Mouse (Mus musculus) stomach, embryonic 15.5 days (tissue): ENCODE measurements around the gene Cks2. TPM values are rescaled to one million over a fixed set of nuclear protein-coding genes. Genes with fewer than 3 reads are reported as not detected.
"Not testable (repeated sequence)": the region's sequence is repeated elsewhere in the genome, so short reads cannot be mapped to it uniquely, and the experiment has no call there.

Experiments used
- ATAC-seq: fragments of 200-750 bp; cut with Nextera tagmentation; 2 replicates; pipeline ENCODE4 v1.8.0; 2017; ENCODE audit warnings: low read depth, moderate number of reproducible peaks, moderate TSS enrichment; ENCODE audit not compliant: insufficient read depth, low FRiP score
- H3K27ac ChIP-seq: fragments of 300-500 bp; sonication (generic); 2 replicates; pipeline ENCODE4 v1.5.1; 2015; ENCODE audit warnings: mild to moderate bottlenecking, inconsistent platforms
- H3K27me3 ChIP-seq: fragments of 300-500 bp; sonication (generic); replicated peaks from 2 replicates; pipeline ENCODE4 v1.6.1; 2015; ENCODE audit warnings: inconsistent platforms
- H3K36me3 ChIP-seq: fragments of 300-500 bp; sonication (generic); 2 replicates; pipeline ENCODE4 v1.6.1; 2015; ENCODE audit warnings: inconsistent platforms
- H3K4me1 ChIP-seq: fragments of 300-500 bp; sonication (generic); 2 replicates; pipeline ENCODE4 v1.6.1; 2015; ENCODE audit warnings: inconsistent platforms
- H3K4me2 ChIP-seq: fragments of 300-500 bp; sonication (generic); 2 replicates; pipeline ENCODE4 v1.6.1; 2015; ENCODE audit warnings: mild to moderate bottlenecking, inconsistent platforms
- H3K4me3 ChIP-seq: fragments of 300-500 bp; sonication (generic); replicated peaks from 2 replicates; pipeline ENCODE4 v1.5.1; 2015; ENCODE audit warnings: inconsistent platforms
- H3K9ac ChIP-seq: fragments of 300-500 bp; sonication (generic); 2 replicates; pipeline ENCODE4 v1.6.1; 2015; ENCODE audit warnings: inconsistent platforms
- H3K9me3 ChIP-seq: fragments of 300-500 bp; sonication (generic); 2 replicates; pipeline ENCODE4 v1.6.1; 2016; ENCODE audit warnings: inconsistent platforms
- WGBS: fragments of 180-500 bp; shearing (Covaris S2); methylation state at CpG from one replicate; pipeline ENCODE4 v1.1.7; 2015; 5-methylcytosine and 5-hydroxymethylcytosine counted together
- polyA plus RNA-seq: library from polyadenylated mRNA; unstranded; fragments of >200 nt; fragmentation: Nextera tagmentation; extraction: Ambion mirVana; gene quantifications from 2 replicates; pipeline ENCODE4 v1.2.1, GENCODE M21; 2015

The Cks2 gene
- polyA plus RNA-seq, 1 experiment from 2014 or later, result 342 TPM

DNA sequence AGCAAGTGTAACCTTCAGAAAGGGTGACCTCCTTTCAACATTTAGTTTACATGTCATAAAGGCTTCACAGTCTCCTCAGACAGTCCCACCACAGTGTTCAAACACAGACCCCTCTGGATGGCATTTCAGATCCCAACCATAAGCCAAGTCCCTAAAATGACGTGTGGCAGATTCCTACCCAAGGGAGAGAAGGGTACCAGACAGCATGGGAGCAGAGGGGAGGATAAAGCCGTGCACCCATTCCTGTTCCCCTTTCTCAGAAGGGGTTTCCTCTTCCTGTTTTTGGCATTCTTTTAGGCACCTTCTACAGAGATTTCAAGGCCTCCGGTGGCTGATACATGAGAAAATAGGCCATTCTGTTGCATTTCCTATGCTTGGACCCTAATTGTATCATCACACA is 13.1 kb downstream of the Cks2 start:
- no peaks in the 10 kb centered on the region for H3K27me3 ChIP-seq
- ATAC-seq, result no peak
- H3K4me1 ChIP-seq, result no peaks in the 10 kb centered on the region
- H3K36me3 ChIP-seq, result peaks cover 65% of the 10 kb centered on the region
- 91% methylated on average over 3 of the region's 3 CpGs for WGBS
- H3K4me3 ChIP-seq, result no peak overlapping the region
- H3K9ac ChIP-seq, result no peak overlapping the region
- no peaks in the 10 kb centered on the region for H3K9me3 ChIP-seq
- H3K4me2 ChIP-seq, result no peak overlapping the region
- H3K27ac ChIP-seq, result no peak overlapping the region

DNA sequence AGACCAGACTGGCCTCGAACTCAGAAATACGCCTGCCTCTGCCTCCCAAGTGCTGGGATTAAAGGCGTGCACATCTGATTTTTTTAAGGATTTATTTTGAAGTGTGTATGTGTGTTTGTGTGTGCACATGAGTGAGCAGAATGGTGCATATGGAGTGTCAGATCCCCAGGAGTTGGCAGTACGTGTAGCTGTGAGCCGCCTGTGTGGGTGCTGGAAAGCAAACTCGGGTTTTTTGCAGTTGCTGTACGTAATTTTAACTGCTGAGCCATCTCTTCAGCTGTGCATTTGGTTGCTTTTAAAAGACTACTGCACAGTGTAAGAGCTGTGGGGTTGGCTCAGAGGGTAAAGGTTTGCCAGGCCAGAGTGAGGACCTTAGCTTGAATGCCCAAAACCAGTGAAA is 14.5 kb downstream of the Cks2 start:
- Histone ChIP-seq H3K9ac (no peak overlapping the region), H3K9me3 (no peaks in the 10 kb centered on the region), H3K27ac (no peak overlapping the region), H3K27me3 (no peaks in the 10 kb centered on the region), H3K4me3 (no peak overlapping the region), H3K4me2 (no peak overlapping the region), H3K36me3 (peaks cover 62% of the 10 kb centered on the region), H3K4me1 (no peaks in the 10 kb centered on the region)
- WGBS, result 97% methylated on average over 7 of the region's 7 CpGs
- ATAC-seq, result no peak

DNA sequence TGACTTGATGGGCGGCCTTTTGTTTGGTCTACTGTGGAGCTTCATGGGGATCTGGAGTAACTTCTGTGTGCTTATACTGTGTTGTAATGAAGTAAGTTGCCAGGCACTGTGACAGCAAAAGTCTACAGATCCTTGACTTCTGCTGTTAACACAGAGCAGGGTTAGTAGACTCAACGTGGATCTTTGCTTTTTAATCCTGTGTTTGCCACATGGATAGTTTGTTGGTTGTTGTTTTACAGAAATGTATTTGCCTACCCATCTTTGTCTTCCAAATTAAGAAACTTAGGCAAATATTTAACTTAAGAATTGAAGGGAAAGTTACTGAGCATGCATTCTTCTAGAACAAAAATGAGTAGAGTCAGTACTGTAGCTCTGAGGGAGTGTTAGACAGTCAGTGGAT is 18.5 kb downstream of the Cks2 start:
- no peak for ATAC-seq
- H3K4me2 ChIP-seq, result no peak overlapping the region
- peaks cover 49% of the 10 kb centered on the region for H3K36me3 ChIP-seq
- H3K9ac ChIP-seq, result no peak overlapping the region
- H3K27ac ChIP-seq, result no peak overlapping the region
- no peaks in the 10 kb centered on the region for H3K27me3 ChIP-seq
- H3K4me1 ChIP-seq, result no peaks in the 10 kb centered on the region
- no peaks in the 10 kb centered on the region for H3K9me3 ChIP-seq
- H3K4me3 ChIP-seq, result no peak overlapping the region
- WGBS, result 88% methylated on average over 2 of the region's 2 CpGs

DNA sequence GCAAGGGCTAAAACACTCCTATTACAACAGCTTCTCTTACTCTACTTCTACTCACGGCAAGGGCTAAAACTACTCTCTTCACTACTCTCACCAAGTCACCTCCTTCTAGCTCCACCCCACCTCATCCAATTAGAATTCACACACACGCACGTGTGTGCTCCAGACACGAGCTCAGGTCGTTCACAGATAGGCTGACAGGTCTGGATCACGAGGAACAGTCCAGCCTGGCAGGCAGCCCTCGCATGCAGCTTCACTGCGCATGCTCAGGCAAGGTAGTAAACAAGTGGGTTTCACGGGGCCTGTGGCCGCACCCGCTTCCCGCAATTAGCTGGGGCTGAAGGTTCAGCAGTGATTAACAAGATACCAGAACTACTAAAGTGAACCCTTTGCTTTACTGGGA is 23.2 kb downstream of the Cks2 start:
- H3K36me3 ChIP-seq, result peaks cover 49% of the 10 kb centered on the region
- not testable (repeated sequence) for H3K27ac ChIP-seq, ATAC-seq, H3K4me3 ChIP-seq, H3K9me3 ChIP-seq, H3K9ac ChIP-seq, H3K27me3 ChIP-seq, H3K4me1 ChIP-seq, H3K4me2 ChIP-seq
- WGBS, result 91% methylated on average over 12 of the region's 12 CpGs

DNA sequence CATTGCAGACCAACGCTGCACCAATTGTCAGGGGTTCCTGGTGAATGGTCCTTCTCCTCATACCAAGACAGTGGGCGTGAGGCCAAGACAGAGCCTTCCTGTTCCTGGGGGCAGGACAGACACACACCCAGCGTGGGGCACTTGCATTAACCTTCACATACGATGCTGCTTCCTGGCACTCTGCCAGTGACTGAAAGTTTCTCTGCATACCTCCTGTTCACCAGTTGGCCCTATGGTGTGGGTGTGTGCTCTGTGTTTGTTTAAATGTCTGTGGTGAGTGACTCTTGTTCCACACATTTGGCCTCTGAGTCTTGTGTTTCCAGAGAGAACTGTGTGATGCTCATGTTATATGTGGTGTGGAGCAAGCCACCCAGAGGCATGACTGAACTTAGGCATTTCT is 31.6 kb downstream of the Cks2 start:
- H3K4me2 ChIP-seq, result no peak overlapping the region
- ATAC-seq, result no peak
- 63% methylated on average over 4 of the region's 4 CpGs for WGBS
- no peaks in the 10 kb centered on the region for H3K9me3 ChIP-seq
- no peak overlapping the region for H3K4me3 ChIP-seq
- no peak overlapping the region for H3K27ac ChIP-seq
- no peaks in the 10 kb centered on the region for H3K4me1 ChIP-seq
- no peaks in the 10 kb centered on the region for H3K27me3 ChIP-seq
- H3K9ac ChIP-seq, result no peak overlapping the region
- H3K36me3 ChIP-seq, result peaks cover 76% of the 10 kb centered on the region

DNA sequence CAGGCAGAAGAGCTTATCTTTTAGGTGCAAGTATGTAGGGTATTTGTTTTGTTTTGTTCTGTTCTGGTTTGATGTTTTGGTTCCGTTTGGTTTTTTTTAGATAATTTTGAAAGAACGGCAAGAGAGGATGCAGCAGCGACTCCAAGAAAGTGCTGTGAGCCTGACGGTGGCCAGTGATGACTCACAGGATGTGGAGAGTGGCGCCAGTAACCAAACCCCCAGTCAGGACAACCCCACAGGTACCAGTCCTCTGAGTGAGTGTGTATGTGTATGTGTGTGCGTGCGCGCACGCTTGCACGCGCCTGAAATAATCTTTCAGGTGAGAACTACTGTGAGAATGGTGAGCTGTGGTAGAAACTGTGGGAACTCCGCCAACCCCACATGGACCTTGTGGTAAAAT is 32.0 kb downstream of the Cks2 start:
- 94% methylated on average over 12 of the region's 12 CpGs for WGBS
- ATAC-seq, result no peak

DNA sequence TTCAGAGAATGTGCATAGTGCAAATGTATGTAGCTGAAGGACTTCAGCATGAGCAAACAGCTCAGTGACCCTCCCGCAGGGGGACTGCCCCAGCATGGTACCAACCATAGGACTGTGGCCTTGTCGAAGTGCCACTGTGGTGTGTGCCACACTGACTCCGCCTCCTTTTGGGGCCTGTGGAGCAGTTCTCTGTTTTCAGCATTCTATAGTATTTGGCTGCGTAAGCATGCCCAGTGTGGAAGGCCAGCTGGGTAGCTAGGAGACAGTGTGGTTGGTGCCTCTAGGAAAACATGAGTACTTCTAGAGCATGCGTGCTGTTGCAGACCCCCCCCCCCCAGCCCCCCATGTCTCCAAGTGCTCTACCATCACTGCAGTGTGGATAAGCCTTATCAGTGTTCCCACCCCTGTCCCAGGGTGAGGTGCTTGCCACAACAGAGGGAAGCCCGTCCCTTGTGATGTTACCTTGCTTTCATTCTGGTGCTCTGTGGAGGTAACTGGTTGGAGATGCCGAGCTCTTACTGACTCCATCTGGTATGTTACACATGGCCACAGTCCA is 32.7 kb downstream of the Cks2 start:
- WGBS, result 87% methylated on average over 7 of the region's 7 CpGs
- Histone ChIP-seq H3K4me3 (no peak overlapping the region), H3K27ac (no peak overlapping the region), H3K36me3 (peaks cover 84% of the 10 kb centered on the region), H3K9ac (no peak overlapping the region), H3K9me3 (no peaks in the 10 kb centered on the region), H3K4me1 (no peaks in the 10 kb centered on the region), H3K27me3 (no peaks in the 10 kb centered on the region), H3K4me2 (no peak overlapping the region)
- peak; percentile 45; the same call in 1 of the 2 replicates for ATAC-seq

More for the DNA sequence above, 32.0 kb downstream of the Cks2 start:
- H3K4me3 ChIP-seq, result no peak overlapping the region
- no peak overlapping the region for H3K4me2 ChIP-seq
- no peaks in the 10 kb centered on the region for H3K27me3 ChIP-seq
- no peak overlapping the region for H3K9ac ChIP-seq
- H3K27ac ChIP-seq, result no peak overlapping the region
- H3K36me3 ChIP-seq, result peaks cover 78% of the 10 kb centered on the region
- no peaks in the 10 kb centered on the region for H3K4me1 ChIP-seq
- no peaks in the 10 kb centered on the region for H3K9me3 ChIP-seq

DNA sequence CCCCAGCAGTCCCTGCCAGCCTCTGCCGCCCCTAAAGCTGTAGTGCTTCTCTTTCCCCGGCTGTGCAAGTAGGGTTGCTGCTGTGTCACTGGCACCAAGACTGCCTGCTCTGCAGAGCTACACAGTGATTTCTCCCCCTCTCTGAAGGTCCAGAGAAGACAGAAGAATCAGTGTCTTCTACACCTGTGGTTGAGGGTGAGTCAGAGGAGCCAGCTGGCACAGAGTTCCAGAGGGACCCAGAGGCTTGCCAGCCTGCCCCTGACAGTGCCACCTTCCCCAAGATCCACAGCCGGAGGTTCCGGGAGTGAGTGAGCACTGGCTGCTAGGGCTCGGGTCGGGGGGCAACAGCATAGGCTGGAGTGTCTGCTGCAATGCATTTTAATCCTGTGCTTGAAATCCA is 33.7 kb downstream of the Cks2 start:
- no peak for ATAC-seq
- WGBS, result 94% methylated on average over 6 of the region's 6 CpGs
- H3K27ac ChIP-seq, result no peak overlapping the region
- H3K27me3 ChIP-seq, result no peaks in the 10 kb centered on the region
- no peaks in the 10 kb centered on the region for H3K9me3 ChIP-seq
- no peak overlapping the region for H3K4me2 ChIP-seq
- peaks cover 86% of the 10 kb centered on the region for H3K36me3 ChIP-seq
- H3K9ac ChIP-seq, result no peak overlapping the region
- no peak overlapping the region for H3K4me3 ChIP-seq
- no peaks in the 10 kb centered on the region for H3K4me1 ChIP-seq

DNA sequence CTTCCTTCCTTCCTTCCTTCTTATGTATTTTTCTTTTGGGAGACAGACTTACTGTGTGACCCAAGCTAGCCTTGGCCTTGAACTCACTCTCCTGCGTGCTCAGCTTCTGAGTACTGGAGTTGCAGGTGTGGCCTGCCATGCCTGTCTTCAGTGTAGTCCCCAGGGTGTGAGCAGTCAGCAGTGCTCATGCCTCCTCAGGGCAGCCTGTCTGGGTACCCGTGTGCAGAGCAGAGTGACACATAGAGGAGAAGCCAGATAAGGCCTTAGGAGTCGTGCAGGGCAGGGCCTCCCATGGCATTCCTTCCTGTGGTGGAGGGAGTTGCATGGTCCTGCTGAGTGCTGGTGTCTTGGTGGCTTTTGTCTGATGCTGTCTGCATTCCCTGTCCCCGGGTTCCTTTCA is 34.3 kb downstream of the Cks2 start:
- 82% methylated on average over 4 of the region's 4 CpGs for WGBS
- Histone ChIP-seq H3K4me1 (no peaks in the 10 kb centered on the region), H3K27me3 (no peaks in the 10 kb centered on the region), H3K4me2 (no peak overlapping the region), H3K36me3 (peaks cover 79% of the 10 kb centered on the region), H3K27ac (no peak overlapping the region), H3K9me3 (no peaks in the 10 kb centered on the region), H3K4me3 (no peak overlapping the region), H3K9ac (no peak overlapping the region)
- ATAC-seq, result no peak

DNA sequence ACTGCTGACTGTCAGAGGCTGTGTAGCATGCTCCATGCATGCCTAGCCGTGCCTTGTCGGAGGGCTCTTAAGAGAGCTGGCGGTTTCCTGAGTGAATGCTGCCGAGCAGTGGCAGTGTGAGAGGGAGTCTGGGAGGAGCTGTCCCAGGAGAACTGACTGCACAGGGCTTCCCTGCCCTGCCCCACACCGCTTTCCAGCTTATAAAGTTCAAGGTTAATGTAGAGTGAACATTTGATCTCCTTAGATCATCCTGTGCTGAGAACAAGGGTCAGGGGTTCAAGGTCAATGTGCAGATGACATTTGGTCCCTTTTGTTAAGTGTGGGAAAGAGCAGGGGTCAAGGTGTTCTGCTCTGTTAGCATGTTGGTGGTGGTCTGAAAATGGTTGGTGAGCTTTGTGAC is 36.0 kb downstream of the Cks2 start:
- no peaks in the 10 kb centered on the region for H3K4me1 ChIP-seq
- no peaks in the 10 kb centered on the region for H3K9me3 ChIP-seq
- peaks cover 80% of the 10 kb centered on the region for H3K36me3 ChIP-seq
- H3K4me2 ChIP-seq, result no peak overlapping the region
- no peak overlapping the region for H3K9ac ChIP-seq
- H3K27me3 ChIP-seq, result no peaks in the 10 kb centered on the region
- no peak overlapping the region for H3K4me3 ChIP-seq
- no peak for ATAC-seq
- 88% methylated on average over 5 of the region's 5 CpGs for WGBS
- H3K27ac ChIP-seq, result no peak overlapping the region

DNA sequence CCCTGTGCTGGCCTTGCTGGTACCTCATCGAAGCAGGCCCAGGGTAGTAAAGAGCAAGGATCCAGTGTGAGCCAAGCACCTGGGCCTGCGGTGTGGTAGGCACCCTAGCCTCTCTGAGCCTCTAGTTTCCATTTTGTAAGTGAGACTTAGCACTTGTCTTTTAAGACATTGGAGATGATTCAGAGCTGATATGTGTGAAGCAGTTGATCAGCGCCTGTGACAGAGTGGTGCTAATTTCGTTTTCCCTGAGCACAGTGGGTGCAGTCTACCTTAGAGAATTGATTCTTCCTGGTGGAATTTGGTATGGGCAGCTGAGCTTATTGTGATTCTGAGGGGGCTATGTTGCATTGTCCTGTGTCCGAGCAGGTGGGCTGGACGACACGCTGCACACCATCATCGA is 36.6 kb downstream of the Cks2 start:
- WGBS, result 93% methylated on average over 8 of the region's 8 CpGs
- H3K36me3 ChIP-seq, result peaks cover 78% of the 10 kb centered on the region

DNA sequence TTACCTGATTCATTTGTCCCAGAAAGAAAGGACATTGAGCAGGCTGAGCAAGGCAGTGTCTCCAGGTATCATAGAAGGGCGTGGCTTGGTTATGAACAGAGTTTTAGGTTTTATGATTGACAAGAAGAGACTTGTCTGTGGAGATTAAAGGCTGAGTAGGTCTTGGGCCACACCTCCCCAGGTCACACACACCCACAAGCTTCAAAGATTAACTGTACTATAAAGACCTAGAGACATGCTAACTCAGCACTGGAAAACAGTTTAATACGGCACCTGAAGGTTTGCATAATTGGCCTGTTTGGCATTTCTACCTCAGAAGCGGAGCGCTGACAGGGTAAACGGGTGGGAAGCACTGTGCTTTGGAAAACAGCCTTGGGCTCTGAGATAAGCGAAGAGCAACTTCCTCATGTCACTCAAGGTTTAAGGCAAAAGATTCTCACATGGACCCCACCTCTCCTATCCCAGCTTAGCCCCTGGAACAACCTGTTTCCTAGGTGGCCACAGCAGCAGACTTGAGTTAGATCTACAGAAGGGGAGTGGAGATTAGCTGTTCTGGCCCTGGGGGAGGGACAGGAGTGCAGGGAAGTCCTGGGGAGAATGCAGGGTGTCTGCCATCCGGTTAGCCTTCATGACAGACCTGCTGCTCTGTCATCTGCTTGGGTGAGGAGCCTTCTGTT is 40.4 kb downstream of the Cks2 start:
- Histone ChIP-seq H3K36me3 (peaks cover 58% of the 10 kb centered on the region), H3K9ac (no peak overlapping the region), H3K4me3 (no peak overlapping the region), H3K4me2 (no peak overlapping the region), H3K4me1 (no peaks in the 10 kb centered on the region), H3K27ac (peak overlapping the region; percentile 69), H3K9me3 (no peaks in the 10 kb centered on the region), H3K27me3 (no peaks in the 10 kb centered on the region)
- ATAC-seq, result peak; percentile 45; the same call in 1 of the 2 replicates
- 79% methylated on average over 7 of the region's 7 CpGs for WGBS

More for the DNA sequence above, 36.6 kb downstream of the Cks2 start:
- ATAC-seq, result no peak
- H3K27me3 ChIP-seq, result no peaks in the 10 kb centered on the region
- no peaks in the 10 kb centered on the region for H3K9me3 ChIP-seq
- no peak overlapping the region for H3K9ac ChIP-seq
- H3K27ac ChIP-seq, result no peak overlapping the region
- no peak overlapping the region for H3K4me2 ChIP-seq
- no peak overlapping the region for H3K4me3 ChIP-seq
- no peaks in the 10 kb centered on the region for H3K4me1 ChIP-seq

DNA sequence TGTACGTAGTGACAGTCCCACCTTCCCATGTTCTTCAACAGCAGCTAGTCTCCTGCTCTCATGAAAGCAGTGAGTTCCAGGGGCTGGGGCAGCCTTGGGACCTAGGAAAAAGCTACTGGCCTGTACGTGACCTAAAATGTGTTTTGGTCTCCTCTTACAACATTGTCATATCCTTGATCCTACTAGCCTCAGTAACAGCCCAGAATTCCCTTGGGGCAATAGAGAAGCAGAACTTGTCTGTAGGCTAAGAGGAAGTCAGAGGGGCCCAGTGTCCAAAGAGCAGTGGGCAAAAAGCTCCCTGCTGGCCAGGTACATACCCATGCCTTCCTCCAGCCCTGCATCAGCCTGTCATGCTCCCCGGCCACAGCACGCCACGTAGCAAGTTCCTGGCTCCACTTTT is 41.9 kb downstream of the Cks2 start:
- Histone ChIP-seq H3K4me3 (no peak overlapping the region), H3K4me1 (no peaks in the 10 kb centered on the region), H3K27ac (no peak overlapping the region), H3K36me3 (peaks cover 43% of the 10 kb centered on the region), H3K9ac (no peak overlapping the region), H3K27me3 (no peaks in the 10 kb centered on the region), H3K9me3 (no peaks in the 10 kb centered on the region), H3K4me2 (no peak overlapping the region)
- 89% methylated on average over 5 of the region's 5 CpGs for whole genome bisulfite sequencing
- no peak for ATAC-seq
